Mouse (Mus musculus) thymus, adult 2 months (tissue): ENCODE measurements around the gene Lrrc55.

Experiments
- CTCF ChIP-seq: fragments of 200-500 bp; IDR thresholded peaks from 2 replicates; pipeline ENCODE4 v1.5.1; 2012; ENCODE audit warnings: mild to moderate bottlenecking, control low read depth, low read length, moderate library complexity, borderline replicate concordance; ENCODE audit not compliant: control insufficient read depth, poor library complexity, insufficient read depth; ENCODE audit errors: extremely low read depth
- POLR2A ChIP-seq: fragments of 200-500 bp; IDR thresholded peaks from 2 replicates; pipeline ENCODE4 v1.6.1; 2012; ENCODE audit warnings: mild to moderate bottlenecking, low read length, control low read depth, moderate library complexity; ENCODE audit not compliant: control insufficient read depth, poor library complexity, insufficient read depth; ENCODE audit errors: extremely low read depth

GRCm38 (mm10) chr2:85136089-85136488, 60.9 kb downstream of the Lrrc55 start, which contains the start of gene Aplnr:
- TF ChIP-seq POLR2A = no peak
- TF ChIP-seq CTCF = no peak
